Mouse (Mus musculus) liver, embryonic 12.5 days (tissue): ENCODE results near the gene Ikzf4. TPM values are rescaled to one million over a fixed set of nuclear protein-coding genes. Genes with fewer than 3 reads are reported as not detected.

Experiments used
- ATAC-seq: fragments of 200-750 bp; cut with Nextera tagmentation; 2 replicates; pipeline ENCODE4 v1.8.0; 2017; ENCODE audit warnings: moderate number of reproducible peaks, mild to moderate bottlenecking, moderate library complexity
- H3K27ac ChIP-seq: fragments of 300-500 bp; sonication (generic); 2 replicates; pipeline ENCODE4 v1.5.1; 2016; ENCODE audit warnings: mild to moderate bottlenecking
- H3K27me3 ChIP-seq: fragments of 300-500 bp; sonication (generic); replicated peaks from 2 replicates; pipeline ENCODE4 v1.6.1; 2016; ENCODE audit warnings: mild to moderate bottlenecking, moderate library complexity
- H3K36me3 ChIP-seq: fragments of 300-500 bp; sonication (generic); 2 replicates; pipeline ENCODE4 v1.6.1; 2016; ENCODE audit warnings: mild to moderate bottlenecking, moderate library complexity
- H3K4me1 ChIP-seq: fragments of 300-500 bp; sonication (generic); 2 replicates; pipeline ENCODE4 v1.6.1; 2016
- H3K4me2 ChIP-seq: fragments of 300-500 bp; sonication (generic); 2 replicates; pipeline ENCODE4 v1.6.1; 2016; ENCODE audit warnings: mild to moderate bottlenecking, moderate library complexity
- H3K4me3 ChIP-seq: fragments of 300-500 bp; sonication (generic); 2 replicates; pipeline ENCODE4 v1.5.1; 2016; ENCODE audit warnings: mild to moderate bottlenecking, moderate library complexity
- H3K9ac ChIP-seq: fragments of 300-500 bp; sonication (generic); 2 replicates; pipeline ENCODE4 v1.6.1; 2016; ENCODE audit warnings: mild to moderate bottlenecking, moderate library complexity
- H3K9me3 ChIP-seq: fragments of 300-500 bp; sonication (generic); replicated peaks from 2 replicates; pipeline ENCODE4 v1.6.1; 2016; ENCODE audit warnings: mild to moderate bottlenecking, moderate library complexity
- WGBS: fragments of 180-500 bp; shearing (Covaris S2); methylation state at CpG from one replicate; pipeline ENCODE4 v1.1.7; 2016; ENCODE audit not compliant: insufficient replicate concordance; 5-methylcytosine and 5-hydroxymethylcytosine counted together
- polyA plus RNA-seq: library from polyadenylated mRNA; unstranded; fragments of >200 nt; fragmentation: Nextera tagmentation; extraction: Ambion mirVana; gene quantifications from 2 replicates; pipeline ENCODE4 v1.2.1, GENCODE M21; 2016

The Ikzf4 gene
- 0.41 and 0.42 TPM in 2 replicates for polyA plus RNA-seq

GRCm38 (mm10) chr10:128645111-128646011 lies at the start of gene Ikzf4:
Ikzf4 (minus strand) TSS chr10:128645991.
- peaks cover 31% of the 10 kb centered on the region for H3K4me1 ChIP-seq
- peaks cover 70% of the 10 kb centered on the region for H3K27me3 ChIP-seq
- H3K9me3 ChIP-seq: no peaks in the 10 kb centered on the region
- H3K4me2 ChIP-seq: peak within 1 kb of the TSS; percentile 78
- no peaks in the 10 kb centered on the region for H3K36me3 ChIP-seq
- H3K27ac ChIP-seq: no peak within 1 kb of the TSS; the same call in 1 of the 2 replicates
- H3K9ac ChIP-seq: peak within 1 kb of the TSS; percentile 60
- WGBS: 4% methylated on average over 36 of the region's 36 CpGs
- H3K4me3 ChIP-seq: peak within 1 kb of the TSS; percentile 57
- peak; percentile 73 for ATAC-seq

- no peaks in the 10 kb centered on the region for H3K9me3 ChIP-seq
- H3K4me2 ChIP-seq: peak overlapping the region; percentile 80
- H3K4me1 ChIP-seq: peaks cover 42% of the 10 kb centered on the region
- H3K4me3 ChIP-seq: peak overlapping the region; percentile 87
- H3K36me3 ChIP-seq: peaks cover 38% of the 10 kb centered on the region
- WGBS: 1% methylated on average over 22 of the region's 22 CpGs
- H3K27ac ChIP-seq: peak overlapping the region; percentile 94
- H3K27me3 ChIP-seq: no peaks in the 10 kb centered on the region
- ATAC-seq: no peak
- H3K9ac ChIP-seq: peak overlapping the region; percentile 94
These were observed 49.7 kb upstream of the Ikzf4 start for GRCm38 (mm10) chr10:128695411-128695991.

DNA sequence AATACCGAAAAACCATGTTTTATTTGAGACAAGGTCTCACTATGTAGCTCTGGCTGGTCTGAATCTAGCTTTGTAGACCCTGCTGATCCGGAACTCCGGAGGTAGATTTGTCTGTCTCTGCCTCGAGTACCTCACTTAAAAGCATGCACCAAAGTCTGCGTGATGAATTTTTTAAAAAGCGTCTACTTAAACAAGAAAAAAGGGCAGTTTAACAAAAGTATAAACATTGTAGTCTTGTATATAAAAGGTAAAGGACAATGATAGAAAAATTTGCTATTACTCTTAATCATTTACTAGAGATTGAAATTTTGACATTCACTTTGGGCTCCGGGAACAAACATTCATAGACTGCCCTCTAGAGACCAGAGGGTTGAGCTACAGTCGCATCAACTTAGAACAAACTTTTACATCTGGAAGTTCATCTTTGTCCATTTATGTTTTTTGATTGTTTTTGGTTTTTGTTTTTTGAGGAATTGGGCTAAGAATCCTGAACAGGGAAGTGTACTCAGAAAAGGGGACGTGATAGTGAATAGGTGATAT lies 28.7 kb upstream of the Ikzf4 start:
- H3K27me3 ChIP-seq: peaks cover 41% of the 10 kb centered on the region
- ATAC-seq: no peak
- H3K4me1 ChIP-seq: peaks cover 17% of the 10 kb centered on the region
- H3K36me3 ChIP-seq: peaks cover 14% of the 10 kb centered on the region
- H3K27ac ChIP-seq: peak overlapping the region; percentile 80
- H3K4me3 ChIP-seq: peak overlapping the region; percentile 75
- H3K9me3 ChIP-seq: no peaks in the 10 kb centered on the region
- H3K4me2 ChIP-seq: peak overlapping the region; percentile 99
- H3K9ac ChIP-seq: peak overlapping the region; percentile 78
- 1% methylated on average over 9 of the region's 9 CpGs for WGBS

DNA sequence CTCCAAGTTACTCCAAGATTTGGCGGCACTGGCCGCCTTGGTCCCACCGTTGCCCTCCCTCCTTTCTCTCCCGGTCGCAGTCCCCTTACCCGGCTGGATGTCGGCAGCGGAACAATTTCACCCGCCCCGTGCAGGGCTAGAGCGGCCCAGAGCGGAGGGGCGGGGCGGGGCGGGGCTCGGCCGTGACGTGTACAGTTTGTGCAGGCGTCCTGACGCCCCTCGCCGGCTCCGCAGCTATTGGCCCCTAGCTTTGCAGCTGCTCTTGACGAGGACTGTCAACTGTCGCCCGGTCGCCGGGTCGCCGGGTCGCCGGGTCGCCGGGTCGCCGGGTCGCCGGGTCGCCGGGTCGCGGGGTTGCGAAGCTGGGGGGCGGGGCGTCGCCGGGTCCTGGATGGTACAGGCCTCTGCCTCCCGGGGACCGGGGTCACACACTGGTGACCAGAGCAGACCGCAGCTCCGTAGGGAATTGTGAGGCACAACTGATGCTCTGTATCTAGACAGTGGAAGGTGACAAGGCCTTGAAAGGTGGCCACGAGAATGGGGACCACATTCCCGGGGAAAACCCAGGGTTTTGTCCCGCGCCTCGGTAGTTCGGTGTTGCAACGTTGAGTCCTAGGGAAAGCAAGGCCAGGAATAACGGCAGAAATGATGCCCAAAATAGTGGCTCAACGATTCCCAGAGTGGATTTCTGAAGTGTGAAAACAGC lies 28.1 kb upstream of the Ikzf4 start, which contains the start of gene Suox:
Suox (minus strand) TSS at position 311 of the 706 bp plus-strand sequence.
- Histone ChIP-seq H3K4me2 (peak within 1 kb of the TSS; percentile 99), H3K4me1 (peaks cover 23% of the 10 kb centered on the region), H3K36me3 (peaks cover 8% of the 10 kb centered on the region), H3K27ac (peak within 1 kb of the TSS; percentile 80), H3K9ac (peak within 1 kb of the TSS; percentile 78), H3K27me3 (peaks cover 47% of the 10 kb centered on the region), H3K9me3 (no peaks in the 10 kb centered on the region), H3K4me3 (peak within 1 kb of the TSS; percentile 75)
- under 1% methylated on average over 45 of the region's 60 CpGs for WGBS
- peak; percentile 96 for ATAC-seq

DNA sequence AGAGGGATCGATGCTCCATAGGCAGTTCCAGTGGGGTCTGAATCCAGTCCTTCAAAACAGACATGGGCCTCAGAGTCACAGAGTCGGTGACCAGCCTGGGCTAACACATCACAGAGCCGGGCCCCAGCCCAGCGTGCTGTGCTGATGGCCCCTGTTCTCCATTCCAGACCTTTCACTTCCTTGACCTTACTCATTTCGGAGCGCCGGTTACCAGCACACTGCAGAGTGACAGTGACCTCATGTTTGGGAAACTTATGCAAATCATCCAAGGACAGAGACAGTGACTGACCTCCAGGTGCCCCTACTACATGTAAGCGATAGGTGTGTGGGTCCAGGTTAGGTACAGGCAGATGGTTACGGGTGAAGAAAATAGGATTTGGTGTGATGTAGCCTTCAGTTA lies 25.4 kb upstream of the Ikzf4 start:
- peaks cover 68% of the 10 kb centered on the region for H3K27me3 ChIP-seq
- ATAC-seq: no peak
- no peak overlapping the region for H3K27ac ChIP-seq
- 0 out of 2 replicates have a peak, but pooled peaks cover 5% of the 10 kb centered on the region for H3K36me3 ChIP-seq
- peaks cover 30% of the 10 kb centered on the region for H3K4me1 ChIP-seq
- no peak overlapping the region for H3K4me3 ChIP-seq
- no peak overlapping the region for H3K9ac ChIP-seq
- WGBS: 84% methylated on average over 9 of the region's 9 CpGs
- no peak overlapping the region for H3K4me2 ChIP-seq
- H3K9me3 ChIP-seq: no peaks in the 10 kb centered on the region

- Histone ChIP-seq H3K27me3 (peaks cover 68% of the 10 kb centered on the region), H3K4me1 (peaks cover 46% of the 10 kb centered on the region), H3K4me3 (peak overlapping the region; percentile 62), H3K9me3 (no peaks in the 10 kb centered on the region), H3K9ac (peak overlapping the region; percentile 58), H3K27ac (no peak overlapping the region), H3K36me3 (0 out of 2 replicates have a peak, but pooled peaks cover 5% of the 10 kb centered on the region), H3K4me2 (peak overlapping the region; percentile 90)
- no peak for ATAC-seq
- WGBS: 3% methylated on average over 42 of the region's 42 CpGs
These were observed 23.2 kb upstream of the Ikzf4 start for GRCm38 (mm10) chr10:128668790-128669672.

- 87% methylated on average over 2 of the region's 2 CpGs for WGBS
- peak overlapping the region; percentile 69; the same call in 1 of the 2 replicates for H3K27ac ChIP-seq
- no peak overlapping the region for H3K4me3 ChIP-seq
- H3K9ac ChIP-seq: no peak overlapping the region
- no peaks in the 10 kb centered on the region for H3K9me3 ChIP-seq
- peaks cover 45% of the 10 kb centered on the region for H3K27me3 ChIP-seq
- H3K4me1 ChIP-seq: peaks cover 52% of the 10 kb centered on the region
- ATAC-seq: no peak
- peak overlapping the region; percentile 42; the same call in 1 of the 2 replicates for H3K4me2 ChIP-seq
- no peaks in the 10 kb centered on the region for H3K36me3 ChIP-seq
These were observed 20.0 kb upstream of the Ikzf4 start for GRCm38 (mm10) chr10:128665806-128666205.

DNA sequence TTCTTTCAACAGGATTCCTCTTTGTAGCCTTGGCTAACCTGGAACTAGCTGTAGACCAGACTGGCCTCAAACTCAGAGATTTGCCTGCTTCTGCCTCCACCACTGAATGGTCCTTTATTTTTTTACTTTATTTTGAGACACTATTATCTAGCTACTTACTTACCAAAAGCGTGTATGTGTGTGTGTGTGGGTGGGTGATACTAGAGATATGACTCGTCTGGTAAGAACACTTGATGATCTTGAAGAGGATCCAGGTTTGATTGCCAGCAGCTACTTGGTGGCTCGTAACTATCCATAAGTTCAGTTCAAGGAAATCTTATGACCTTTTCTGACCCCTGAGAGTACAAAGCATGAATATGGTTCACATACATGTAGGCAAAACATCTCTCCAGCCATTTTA lies 19.5 kb upstream of the Ikzf4 start:
- Histone ChIP-seq H3K27me3 (peaks cover 43% of the 10 kb centered on the region), H3K4me1 (peaks cover 52% of the 10 kb centered on the region), H3K9me3 (no peaks in the 10 kb centered on the region), H3K36me3 (no peaks in the 10 kb centered on the region), H3K27ac (peak overlapping the region; percentile 69), H3K4me3 (no peak overlapping the region), H3K4me2 (peak overlapping the region; percentile 42), H3K9ac (peak overlapping the region; percentile 12; the same call in 1 of the 2 replicates)
- WGBS: 30% methylated on average over 3 of the region's 3 CpGs
- ATAC-seq: peak; percentile 68

DNA sequence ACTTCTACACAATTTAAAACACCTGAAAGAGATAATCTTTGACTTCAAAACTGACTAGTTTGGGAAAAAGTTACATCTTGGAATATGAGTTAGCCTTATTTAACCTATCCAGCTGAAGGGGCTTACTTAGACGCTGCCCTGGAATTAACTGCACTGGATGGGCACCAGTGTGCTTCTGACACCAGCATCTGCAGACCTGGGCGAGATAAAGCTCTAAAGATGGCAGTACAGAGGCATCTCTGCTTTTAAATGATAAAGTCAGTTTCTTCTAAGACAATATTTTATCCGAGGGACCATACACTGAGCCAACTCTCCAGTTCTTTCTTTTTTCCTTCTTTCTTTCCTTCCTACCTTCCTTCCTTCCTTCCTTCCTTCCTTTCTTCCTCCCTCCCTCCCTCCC lies 19.0 kb upstream of the Ikzf4 start:
- Histone ChIP-seq H3K36me3 (no peaks in the 10 kb centered on the region), H3K4me1 (peaks cover 52% of the 10 kb centered on the region), H3K4me3 (no peak overlapping the region), H3K27me3 (peaks cover 40% of the 10 kb centered on the region), H3K4me2 (peak overlapping the region; percentile 42), H3K9ac (peak overlapping the region; percentile 12; the same call in 1 of the 2 replicates), H3K27ac (peak overlapping the region; percentile 69), H3K9me3 (no peaks in the 10 kb centered on the region)
- peak; percentile 87 for ATAC-seq
- 28% methylated on average over 3 of the region's 3 CpGs for WGBS

GRCm38 (mm10) chr10:128663441-128664220 lies 17.8 kb upstream of the Ikzf4 start:
- Histone ChIP-seq H3K4me2 (no peak overlapping the region; the same call in 1 of the 2 replicates), H3K27me3 (peaks cover 39% of the 10 kb centered on the region), H3K36me3 (no peaks in the 10 kb centered on the region), H3K9ac (no peak overlapping the region), H3K4me3 (no peak overlapping the region), H3K9me3 (no peaks in the 10 kb centered on the region), H3K4me1 (peaks cover 43% of the 10 kb centered on the region), H3K27ac (0 out of 2 replicates have a peak overlapping the region, but pooled peaks have one; percentile 31)
- 21% methylated on average over 5 of the region's 5 CpGs for WGBS
- ATAC-seq: no peak
